Mouse (Mus musculus): Measurements from ENCODE around the gene Frat2. TPM values are rescaled to one million over a fixed set of nuclear protein-coding genes. Genes with fewer than 3 reads are reported as not detected.

The Frat2 gene
- polyA plus RNA-seq, 1 experiment from 2014 or later, result 9.8 TPM

DNA sequence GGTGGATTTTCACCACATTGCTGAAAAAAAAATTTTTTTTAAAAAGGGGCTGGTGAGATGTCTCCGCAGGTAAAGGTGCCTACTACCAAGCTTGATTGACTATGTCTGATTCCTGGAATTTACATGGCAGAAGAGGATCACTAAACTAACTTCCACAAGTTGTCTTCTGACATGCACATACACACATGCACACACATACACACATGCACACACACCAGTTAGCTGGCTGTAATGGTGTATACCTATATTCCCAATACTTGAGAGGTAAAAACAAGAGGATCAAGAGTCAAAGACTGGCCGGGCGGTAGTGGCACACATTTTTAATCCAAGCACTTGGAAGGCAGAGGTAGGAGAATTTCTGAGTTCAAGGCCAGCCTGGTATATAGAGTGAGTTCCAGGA lies 8.2 kb downstream of the Frat2 start:
- DNase-seq (ENCODE audit: low spot score), result no peak
- H3K4me1 ChIP-seq (replicated peaks; ENCODE audit: control insufficient read depth, insufficient read depth, low read length), result peaks cover 54% of the 10 kb centered on the region
- H3K27ac ChIP-seq (ENCODE audit: low read depth, low read length), result peak overlapping the region; percentile 99
- H3K9me3 ChIP-seq (ENCODE audit: control insufficient read depth, low read length), result no peaks in the 10 kb centered on the region
- no peak overlapping the region for H3K9ac ChIP-seq (ENCODE audit: low read depth, low read length)
- H3K4me3 ChIP-seq (ENCODE audit: low read depth, low read length), result no peak overlapping the region
- 89% methylated on average over 3 of the region's 3 CpGs for WGBS
- peak overlapping the region; percentile 61; the same call in 1 of the 2 replicates for H3K4me2 ChIP-seq
- ATAC-seq (replicated peaks; ENCODE audit: low FRiP score), result no peak
- H3K36me3 ChIP-seq (ENCODE audit: control insufficient read depth, insufficient read depth, low read length), result no peaks in the 10 kb centered on the region
- no peaks in the 10 kb centered on the region for H3K27me3 ChIP-seq (replicated peaks; ENCODE audit: control insufficient read depth, insufficient read depth, low read length)

DNA sequence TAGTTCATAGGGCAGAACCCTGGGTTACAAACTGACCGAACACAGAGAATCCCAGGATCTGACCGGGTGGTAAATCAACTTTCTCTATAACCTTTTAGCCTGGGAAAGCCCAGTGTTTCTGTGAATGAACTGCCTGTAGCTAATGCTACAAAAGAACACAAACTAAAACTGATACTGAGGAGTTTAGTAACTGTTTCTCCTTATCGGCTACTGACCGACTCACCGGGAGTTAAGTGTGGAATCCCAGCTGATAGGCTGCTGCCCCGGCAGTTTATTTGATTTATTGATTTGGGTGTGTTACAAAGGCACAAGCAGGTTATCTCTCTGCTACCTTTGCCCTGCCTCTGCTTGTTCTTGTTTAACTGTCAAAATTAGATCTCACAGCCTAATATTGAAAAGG lies 9.1 kb downstream of the Frat2 start:
- Histone ChIP-seq H3K27ac (ENCODE audit: low read depth, low read length) (peak overlapping the region; percentile 99), H3K9me3 (ENCODE audit: control insufficient read depth, low read length) (no peaks in the 10 kb centered on the region), H3K4me1 (replicated peaks; ENCODE audit: control insufficient read depth, insufficient read depth, low read length) (peaks cover 54% of the 10 kb centered on the region), H3K36me3 (ENCODE audit: control insufficient read depth, insufficient read depth, low read length) (no peaks in the 10 kb centered on the region), H3K4me3 (ENCODE audit: low read depth, low read length) (no peak overlapping the region), H3K4me2 (peak overlapping the region; percentile 61), H3K9ac (ENCODE audit: low read depth, low read length) (peak overlapping the region; percentile 56), H3K27me3 (replicated peaks; ENCODE audit: control insufficient read depth, insufficient read depth, low read length) (no peaks in the 10 kb centered on the region)
- DNase-seq (ENCODE audit: low spot score) (no peak), ATAC-seq (replicated peaks; ENCODE audit: low FRiP score) (peak; percentile 15; the same call in 1 of the 2 replicates)
- WGBS, result 19% methylated on average over 6 of the region's 6 CpGs

GRCm38 (mm10) chr19:41837917-41838261 lies 10.0 kb downstream of the Frat2 start:
- ATAC-seq (replicated peaks; ENCODE audit: low FRiP score), result peak; percentile 37
- H3K9ac ChIP-seq (ENCODE audit: low read depth, low read length), result peak overlapping the region; percentile 56
- H3K9me3 ChIP-seq (ENCODE audit: control insufficient read depth, low read length), result no peaks in the 10 kb centered on the region
- peak overlapping the region; percentile 61 for H3K4me2 ChIP-seq
- H3K4me1 ChIP-seq (replicated peaks; ENCODE audit: control insufficient read depth, insufficient read depth, low read length), result peaks cover 59% of the 10 kb centered on the region
- H3K27me3 ChIP-seq (replicated peaks; ENCODE audit: control insufficient read depth, insufficient read depth, low read length), result no peaks in the 10 kb centered on the region
- peak overlapping the region; percentile 16; the same call in 1 of the 2 replicates for H3K4me3 ChIP-seq (ENCODE audit: low read depth, low read length)
- 29% methylated on average over 4 of the region's 4 CpGs for WGBS
- H3K27ac ChIP-seq (ENCODE audit: low read depth, low read length), result peak overlapping the region; percentile 99
- no peak for DNase-seq (ENCODE audit: low spot score)
- H3K36me3 ChIP-seq (ENCODE audit: control insufficient read depth, insufficient read depth, low read length), result no peaks in the 10 kb centered on the region

GRCm38 (mm10) chr19:41837194-41837916 lies 10.6 kb downstream of the Frat2 start:
- peak overlapping the region; percentile 16; the same call in 1 of the 2 replicates for H3K4me3 ChIP-seq (ENCODE audit: low read depth, low read length)
- WGBS, result 27% methylated on average over 9 of the region's 9 CpGs
- peak overlapping the region; percentile 61 for H3K4me2 ChIP-seq
- ATAC-seq (replicated peaks; ENCODE audit: low FRiP score) (peak; percentile 62), DNase-seq (ENCODE audit: low spot score) (no peak)
- peak overlapping the region; percentile 56 for H3K9ac ChIP-seq (ENCODE audit: low read depth, low read length)
- no peaks in the 10 kb centered on the region for H3K9me3 ChIP-seq (ENCODE audit: control insufficient read depth, low read length)
- H3K36me3 ChIP-seq (ENCODE audit: control insufficient read depth, insufficient read depth, low read length), result no peaks in the 10 kb centered on the region
- no peaks in the 10 kb centered on the region for H3K27me3 ChIP-seq (replicated peaks; ENCODE audit: control insufficient read depth, insufficient read depth, low read length)
- peak overlapping the region; percentile 99 for H3K27ac ChIP-seq (ENCODE audit: low read depth, low read length)
- peaks cover 65% of the 10 kb centered on the region for H3K4me1 ChIP-seq (replicated peaks; ENCODE audit: control insufficient read depth, insufficient read depth, low read length)

DNA sequence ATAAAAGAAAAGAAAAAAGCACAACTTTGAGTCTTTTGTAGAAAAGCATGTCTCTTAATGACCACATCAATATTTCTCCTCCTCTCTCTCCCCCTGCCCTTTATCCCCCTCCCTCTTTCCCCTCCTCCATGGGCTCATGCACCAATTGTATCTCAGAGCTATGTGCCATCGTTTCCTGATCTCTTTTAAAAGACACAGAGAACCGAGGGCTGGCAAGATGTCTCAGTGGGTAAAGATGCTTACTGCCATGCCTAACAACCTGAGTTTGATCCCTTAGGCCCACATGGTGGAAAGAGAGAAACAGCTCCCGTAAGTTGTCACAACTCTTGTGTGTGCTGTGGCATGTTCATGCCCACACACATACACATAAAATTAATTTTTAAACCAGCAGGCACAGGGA lies 11.2 kb downstream of the Frat2 start:
- ATAC-seq (replicated peaks; ENCODE audit: low FRiP score) (no peak), DNase-seq (ENCODE audit: low spot score) (no peak)
- H3K36me3 ChIP-seq (ENCODE audit: control insufficient read depth, insufficient read depth, low read length), result no peaks in the 10 kb centered on the region
- peak overlapping the region; percentile 9; the same call in 1 of the 2 replicates for H3K4me3 ChIP-seq (ENCODE audit: low read depth, low read length)
- peaks cover 71% of the 10 kb centered on the region for H3K4me1 ChIP-seq (replicated peaks; ENCODE audit: control insufficient read depth, insufficient read depth, low read length)
- peak overlapping the region; percentile 61 for H3K4me2 ChIP-seq
- no peaks in the 10 kb centered on the region for H3K27me3 ChIP-seq (replicated peaks; ENCODE audit: control insufficient read depth, insufficient read depth, low read length)
- H3K9ac ChIP-seq (ENCODE audit: low read depth, low read length), result peak overlapping the region; percentile 56; the same call in 1 of the 2 replicates
- H3K27ac ChIP-seq (ENCODE audit: low read depth, low read length), result peak overlapping the region; percentile 99
- WGBS, result 44% methylated on average over 3 of the region's 3 CpGs
- no peaks in the 10 kb centered on the region for H3K9me3 ChIP-seq (ENCODE audit: control insufficient read depth, low read length)

- Histone ChIP-seq H3K4me1 (replicated peaks; ENCODE audit: control insufficient read depth, insufficient read depth, low read length) (peaks cover 68% of the 10 kb centered on the region), H3K36me3 (ENCODE audit: control insufficient read depth, insufficient read depth, low read length) (no peaks in the 10 kb centered on the region), H3K27ac (ENCODE audit: low read depth, low read length) (peak overlapping the region; percentile 99), H3K27me3 (replicated peaks; ENCODE audit: control insufficient read depth, insufficient read depth, low read length) (no peaks in the 10 kb centered on the region), H3K9ac (ENCODE audit: low read depth, low read length) (peak overlapping the region; percentile 56; the same call in 1 of the 2 replicates), H3K4me3 (ENCODE audit: low read depth, low read length) (peak overlapping the region; percentile 26), H3K9me3 (ENCODE audit: control insufficient read depth, low read length) (no peaks in the 10 kb centered on the region), H3K4me2 (peak overlapping the region; percentile 61)
- DNase-seq (ENCODE audit: low spot score) (peak; percentile 80), ATAC-seq (replicated peaks; ENCODE audit: low FRiP score) (peak; percentile 90)
- WGBS, result under 1% methylated on average over 6 of the region's 6 CpGs
Measured at GRCm38 (mm10) chr19:41835816-41836215, 12.1 kb downstream of the Frat2 start.

DNA sequence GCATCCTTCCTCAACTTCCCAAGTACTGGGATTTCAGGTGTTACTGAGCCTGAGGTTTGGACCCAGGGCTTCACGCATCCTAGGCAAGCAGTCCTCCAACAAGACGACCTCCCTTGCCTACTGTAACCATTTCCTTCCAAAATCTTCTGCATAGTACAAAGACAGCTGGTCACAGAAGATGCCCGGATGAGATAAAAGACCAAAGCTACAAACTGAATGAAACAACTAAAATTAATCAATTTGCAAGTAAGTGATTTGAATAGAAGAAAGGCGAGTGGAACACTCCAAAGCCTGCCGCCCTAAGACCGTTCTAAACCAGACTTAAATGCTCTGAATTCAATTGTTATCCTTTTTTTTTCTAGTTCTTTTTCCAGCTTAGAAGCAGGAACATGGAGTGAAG lies 12.5 kb downstream of the Frat2 start:
- 0 out of 2 replicates have a peak overlapping the region, but pooled peaks have one; percentile 22 for H3K9ac ChIP-seq (ENCODE audit: low read depth, low read length)
- H3K27me3 ChIP-seq (replicated peaks; ENCODE audit: control insufficient read depth, insufficient read depth, low read length), result no peaks in the 10 kb centered on the region

DNA sequence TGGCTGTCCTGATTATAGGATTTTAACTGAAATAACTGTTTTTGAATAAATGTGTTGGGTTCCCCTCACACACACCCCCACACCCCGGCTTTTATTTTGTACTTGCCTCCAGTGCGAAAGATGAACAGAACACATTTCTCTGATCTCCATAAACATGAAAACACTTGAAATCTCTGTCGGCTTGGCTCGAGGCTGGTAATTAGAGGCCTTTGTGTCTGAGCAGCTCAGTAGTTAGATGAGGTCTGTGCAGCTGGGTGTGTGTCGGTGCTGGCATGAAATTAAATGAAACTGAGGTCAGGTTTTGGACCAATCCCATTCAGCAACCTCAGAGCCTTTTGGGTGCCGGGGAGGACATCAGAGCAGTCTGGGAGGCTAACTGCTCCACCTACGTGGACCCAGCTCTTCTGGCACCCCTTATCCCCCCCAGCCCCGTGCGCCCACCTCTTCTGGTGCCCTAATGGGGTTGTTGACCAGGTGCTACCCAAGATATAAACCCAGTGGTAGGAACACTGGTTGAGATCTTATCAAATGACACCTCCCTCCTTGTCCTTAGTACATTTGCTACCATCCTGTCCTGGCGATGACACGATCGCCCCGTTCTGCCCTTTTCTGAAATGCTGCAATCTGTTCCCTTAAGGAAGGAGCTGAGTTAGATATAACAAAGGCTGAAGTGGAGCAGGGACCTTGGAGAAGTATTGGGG lies 15.3 kb downstream of the Frat2 start:
- no peaks in the 10 kb centered on the region for H3K27me3 ChIP-seq (replicated peaks; ENCODE audit: control insufficient read depth, insufficient read depth, low read length)
- H3K4me2 ChIP-seq, result peak overlapping the region; percentile 97
- peak overlapping the region; percentile 83; the same call in 1 of the 2 replicates for H3K4me3 ChIP-seq (ENCODE audit: low read depth, low read length)
- H3K36me3 ChIP-seq (ENCODE audit: control insufficient read depth, insufficient read depth, low read length), result no peaks in the 10 kb centered on the region
- no peak for ATAC-seq (replicated peaks; ENCODE audit: low FRiP score)
- H3K4me1 ChIP-seq (replicated peaks; ENCODE audit: control insufficient read depth, insufficient read depth, low read length), result peaks cover 56% of the 10 kb centered on the region
- WGBS, result 67% methylated on average over 13 of the region's 13 CpGs
- DNase-seq (ENCODE audit: low spot score), result no peak
- no peaks in the 10 kb centered on the region for H3K9me3 ChIP-seq (ENCODE audit: control insufficient read depth, low read length)
- no peak overlapping the region; the same call in 1 of the 2 replicates for H3K27ac ChIP-seq (ENCODE audit: low read depth, low read length)
- H3K9ac ChIP-seq (ENCODE audit: low read depth, low read length), result peak overlapping the region; percentile 44; the same call in 1 of the 2 replicates

More for the DNA sequence above, 12.5 kb downstream of the Frat2 start:
- Histone ChIP-seq H3K4me2 (peak overlapping the region; percentile 61), H3K4me3 (ENCODE audit: low read depth, low read length) (peak overlapping the region; percentile 26; the same call in 1 of the 2 replicates), H3K36me3 (ENCODE audit: control insufficient read depth, insufficient read depth, low read length) (no peaks in the 10 kb centered on the region), H3K9me3 (ENCODE audit: control insufficient read depth, low read length) (no peaks in the 10 kb centered on the region), H3K4me1 (replicated peaks; ENCODE audit: control insufficient read depth, insufficient read depth, low read length) (peaks cover 68% of the 10 kb centered on the region), H3K27ac (ENCODE audit: low read depth, low read length) (peak overlapping the region; percentile 99)
- no peak for DNase-seq (ENCODE audit: low spot score)
- ATAC-seq (replicated peaks; ENCODE audit: low FRiP score), result no peak
- whole genome bisulfite sequencing, result 46% methylated on average over 6 of the region's 6 CpGs
